Mouse (Mus musculus) retina, embryonic 14.5 days (tissue): ENCODE results near the gene AU018091.
"Not testable (repeated sequence)": the region's sequence is repeated elsewhere in the genome, so short reads cannot be mapped to it uniquely, and the experiment has no call there.

Source experiments
- DNase-seq: peaks from one replicate; pipeline ENCODE4 v3.0.0-alpha.2; 2015; ENCODE audit warnings: low spot score

AU018091 gene

GRCm38 (mm10) chr7:3168925-3169324, at the start of gene AU018091:
TSS of gene AU018091 (minus strand) at chr7:3169203.
- DNase-seq, result no peak

- DNase-seq, result no peak
These were observed 48.6 kb upstream of the AU018091 start for GRCm38 (mm10) chr7:3217546-3218056.

- DNase-seq, result no peak
These were observed 47.3 kb upstream of the AU018091 start for GRCm38 (mm10) chr7:3216331-3216730.

GRCm38 (mm10) chr7:3213557-3213956, 44.6 kb upstream of the AU018091 start:
- DNase-seq, result no peak

DNA sequence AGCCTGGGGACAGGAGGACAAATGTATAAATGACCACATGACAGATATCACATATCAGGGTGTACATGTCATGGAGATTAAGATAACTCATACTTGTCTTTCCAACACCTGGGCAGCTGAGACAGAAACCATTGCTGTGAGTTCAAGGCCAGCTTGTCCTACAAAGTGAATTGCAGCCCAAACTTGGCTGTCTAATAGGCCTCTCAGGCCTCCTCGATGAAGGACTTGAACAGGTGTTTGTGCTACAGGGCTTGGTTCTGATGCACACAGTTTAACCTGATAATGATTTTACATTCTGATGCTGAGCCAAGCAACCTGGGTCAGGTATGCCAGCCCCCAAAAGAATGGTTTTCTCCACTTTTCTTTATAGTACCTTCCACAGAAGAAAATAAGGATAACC, 44.2 kb upstream of the AU018091 start:
- no peak for DNase-seq

DNA sequence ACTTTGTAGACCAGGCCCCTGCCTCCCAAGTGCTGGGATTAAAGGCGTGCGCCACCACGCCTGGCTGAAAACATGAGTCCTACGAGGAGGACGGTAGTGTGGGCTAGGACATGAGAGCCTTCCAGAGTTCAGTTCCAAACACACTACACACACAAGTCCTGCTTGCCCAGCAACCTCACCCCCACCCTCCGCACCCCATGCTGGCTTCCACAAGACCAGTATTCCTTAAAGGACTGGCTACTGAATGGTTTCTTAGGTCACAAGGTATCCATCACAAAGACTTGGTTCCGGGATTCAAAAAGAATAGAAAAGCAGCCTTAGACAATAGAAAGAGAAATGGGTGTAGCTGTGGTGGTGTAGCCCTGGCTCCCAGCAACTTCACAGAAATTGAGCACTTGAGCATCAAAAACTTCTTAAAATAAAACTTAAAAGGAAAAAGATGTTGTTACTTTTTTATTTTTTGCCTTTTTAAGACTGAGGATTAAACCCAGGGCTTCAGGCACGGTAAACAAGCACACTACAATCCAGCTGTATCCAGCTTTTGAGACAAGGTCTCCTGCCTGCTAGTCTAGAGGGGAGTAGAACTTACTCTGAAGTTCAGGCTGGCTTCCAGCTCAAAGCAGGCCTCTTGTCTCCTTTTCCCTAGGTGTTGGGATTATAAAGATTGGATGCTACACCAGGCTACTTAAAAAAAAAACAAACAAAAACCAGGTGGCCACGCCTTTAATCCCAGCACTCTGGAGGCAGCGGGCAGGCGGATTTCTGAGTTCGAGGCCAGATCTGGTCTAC, 43.2 kb upstream of the AU018091 start:
- DNase-seq, result no peak

- DNase-seq, result no peak
These were observed 42.5 kb upstream of the AU018091 start for GRCm38 (mm10) chr7:3211518-3211917.

DNA sequence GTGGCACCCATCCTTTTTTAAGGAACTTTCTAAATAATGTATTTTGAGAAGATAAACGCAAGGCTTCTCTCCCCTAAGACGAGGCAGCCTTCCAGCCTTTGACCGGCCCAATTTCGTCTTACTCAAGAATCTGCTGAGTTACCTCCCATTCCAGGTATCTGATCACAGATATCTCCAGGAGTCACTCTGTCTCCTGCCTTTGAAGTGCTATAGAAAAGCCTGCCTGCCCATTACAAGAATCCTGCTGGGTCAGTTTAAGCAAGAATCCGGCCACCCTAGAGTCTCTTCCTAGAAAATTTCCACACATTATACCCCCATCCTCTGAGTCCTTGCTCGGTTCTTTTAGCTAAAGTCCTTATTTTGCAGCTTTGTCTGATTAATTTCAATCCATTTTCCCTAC, 41.6 kb upstream of the AU018091 start:
- DNase-seq, result no peak

DNA sequence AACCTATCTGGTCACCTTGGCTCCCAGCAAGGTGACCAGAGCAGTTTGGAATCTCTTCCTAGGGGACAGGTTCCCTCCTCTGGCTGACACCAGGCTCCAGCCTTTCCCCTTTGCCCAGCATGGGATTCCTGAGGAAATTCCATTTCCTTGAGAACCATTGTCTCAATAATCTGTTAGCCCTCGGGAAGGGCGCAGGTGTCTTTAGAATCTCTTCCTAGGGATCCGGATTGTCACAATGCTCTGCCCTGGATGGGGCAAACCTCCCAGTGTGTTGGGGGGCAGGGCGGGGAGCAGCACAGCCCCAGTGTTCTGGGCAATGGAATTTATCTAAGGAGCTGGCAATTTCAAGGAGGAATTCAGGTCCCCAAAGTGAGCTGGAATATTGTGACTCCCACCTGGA, 37.5 kb upstream of the AU018091 start:
- no peak for DNase-seq

DNA sequence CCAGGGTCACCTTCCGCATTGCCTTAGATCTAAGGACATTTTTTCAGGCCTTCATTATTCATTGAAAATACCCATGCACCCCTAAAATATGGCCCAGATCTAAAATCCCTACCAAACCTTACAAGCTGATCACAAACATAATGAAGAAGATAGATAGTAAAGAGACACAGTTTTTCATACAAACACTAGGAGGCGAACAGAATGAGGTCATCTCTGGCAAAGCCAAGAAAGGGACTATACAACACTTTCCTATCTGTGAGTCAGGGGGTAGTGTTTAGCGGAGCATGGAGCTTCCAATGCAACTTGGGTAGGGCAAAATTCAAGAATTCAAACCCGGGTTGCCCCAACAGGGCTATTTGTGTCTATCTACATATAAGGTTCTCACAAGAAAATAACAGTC, 35.6 kb upstream of the AU018091 start:
- DNase-seq, result no peak

GRCm38 (mm10) chr7:3203890-3204289, 34.9 kb upstream of the AU018091 start:
- DNase-seq, result no peak

DNA sequence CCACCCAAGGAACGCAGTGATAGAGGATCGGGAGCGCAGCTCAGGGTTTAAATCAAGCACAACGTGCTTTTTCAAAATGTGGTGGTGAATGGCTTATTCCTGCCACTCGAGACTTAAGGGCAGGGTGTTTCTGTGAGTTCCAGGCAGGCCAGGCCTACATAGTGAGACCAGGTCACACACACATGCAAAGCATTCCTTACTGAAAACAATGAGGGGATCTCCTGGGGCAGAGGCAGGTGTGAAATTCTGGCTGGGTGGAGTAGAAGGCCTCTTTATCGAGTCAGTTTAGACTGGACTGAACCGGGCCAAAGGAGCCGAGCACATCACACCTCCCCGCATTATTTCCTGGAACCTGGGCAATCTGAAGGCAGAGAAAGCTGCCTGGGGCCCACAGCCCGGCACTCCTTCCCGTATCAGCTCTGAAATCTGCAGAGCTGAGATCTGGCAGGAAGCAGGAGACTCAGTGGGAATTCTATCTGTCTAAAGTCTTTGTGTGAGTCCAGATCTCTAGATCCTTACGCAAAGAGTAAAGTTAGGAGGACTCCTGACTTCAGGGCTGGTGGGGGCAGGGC, 32.2 kb upstream of the AU018091 start:
- no peak for DNase-seq

- DNase-seq, result peak; percentile 17
These were observed 29.9 kb upstream of the AU018091 start for GRCm38 (mm10) chr7:3198884-3199283.

DNA sequence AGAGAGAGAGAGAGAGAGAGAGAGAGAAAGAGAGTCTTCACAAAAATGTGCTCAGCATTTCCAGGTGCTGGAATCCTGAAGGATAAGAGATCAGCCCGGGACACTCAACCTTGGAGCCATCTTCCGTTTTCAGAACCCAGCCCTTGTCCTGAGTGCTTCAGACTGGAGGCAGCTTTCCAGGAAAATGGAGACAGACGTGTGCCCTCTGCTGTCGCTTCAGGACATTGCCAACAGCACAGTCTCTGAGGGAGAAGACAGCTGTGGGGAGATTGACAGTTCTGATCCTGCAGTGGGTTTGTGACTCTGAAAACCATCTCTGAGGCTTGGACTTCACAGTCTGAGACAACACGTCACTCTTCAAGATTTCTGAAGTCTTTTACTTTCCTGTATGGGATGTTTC, 26.8 kb upstream of the AU018091 start:
- DNase-seq, result no peak

- DNase-seq, result no peak
These were observed 25.5 kb upstream of the AU018091 start for GRCm38 (mm10) chr7:3194531-3194930.

GRCm38 (mm10) chr7:3193905-3194304, 24.9 kb upstream of the AU018091 start:
- DNase-seq, result peak; percentile 35

GRCm38 (mm10) chr7:3193049-3193632, 24.1 kb upstream of the AU018091 start:
- no peak for DNase-seq

GRCm38 (mm10) chr7:3191971-3192498, 23.0 kb upstream of the AU018091 start:
- DNase-seq, result no peak

DNA sequence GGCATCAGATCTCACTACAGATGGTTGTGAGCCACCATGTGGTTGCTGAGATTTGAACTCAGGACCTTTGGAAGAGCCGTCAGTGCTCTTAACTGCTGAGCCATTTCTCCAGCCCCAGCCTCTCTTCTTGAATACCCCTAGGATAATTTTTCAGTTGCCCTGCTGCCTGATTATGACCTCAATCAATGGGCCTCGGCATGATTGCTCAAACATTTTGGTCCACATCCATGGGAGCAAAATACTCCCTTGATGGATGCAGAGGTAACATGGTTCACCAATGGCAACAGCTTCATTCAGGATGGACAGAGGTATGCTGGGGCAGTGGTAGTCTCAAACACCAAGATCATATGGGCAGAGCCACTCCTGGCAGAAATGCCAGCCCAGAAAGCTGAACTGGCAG, 17.7 kb upstream of the AU018091 start:
- not testable (repeated sequence) for DNase-seq

GRCm38 (mm10) chr7:3186136-3186535, 17.1 kb upstream of the AU018091 start:
- no peak for DNase-seq

- DNase-seq, result peak; percentile 35
These were observed 15.4 kb upstream of the AU018091 start for GRCm38 (mm10) chr7:3184394-3184793.

DNA sequence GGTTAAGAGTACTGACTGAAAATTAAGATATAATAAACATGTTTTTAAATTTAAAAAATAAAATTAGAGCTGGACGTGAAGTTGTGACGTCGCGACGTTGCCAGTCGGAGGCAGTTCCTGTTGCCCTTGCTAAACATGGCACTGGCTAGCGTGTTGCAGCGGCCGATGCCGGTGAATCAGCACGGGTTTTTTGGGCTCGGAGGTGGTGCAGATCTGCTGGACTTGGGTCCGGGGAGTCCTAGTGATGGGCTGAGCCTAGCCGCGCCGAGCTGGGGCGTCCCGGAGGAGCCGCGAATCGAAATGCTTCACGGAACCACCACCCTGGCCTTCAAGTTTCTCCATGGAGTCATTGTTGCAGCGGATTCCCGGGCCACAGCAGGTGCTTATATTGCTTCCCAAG, 12.0 kb upstream of the AU018091 start:
- not testable (repeated sequence) for DNase-seq

GRCm38 (mm10) chr7:3168296-3168695, 707 bp downstream of the AU018091 start:
- no peak for DNase-seq
